Mouse (Mus musculus) thymus, postnatal 25 days (tissue): ENCODE measurements around the gene Prok1.

Experiments used
- DNase-seq: peaks from one replicate; pipeline ENCODE4 v3.0.0; 2022

Prok1 gene

GRCm38 (mm10) chr3:107183178-107183577, 56.3 kb downstream of the Prok1 start:
- no peak for DNase-seq
